Mouse (Mus musculus): ENCODE data around the gene Tspan13. TPM values are rescaled to one million over a fixed set of nuclear protein-coding genes. Genes with fewer than 3 reads are reported as not detected.

The Tspan13 gene
- polyA plus RNA-seq, 1 experiment from 2014 or later = 17.2 TPM

- Histone ChIP-seq H3K4me3 (replicated peaks) (no peak overlapping the region), H3K36me3 (replicated peaks) (no peaks in the 10 kb centered on the region), H3K4me2 (no peak overlapping the region), H3K9me3 (replicated peaks) (no peaks in the 10 kb centered on the region), H3K27ac (replicated peaks) (no peak overlapping the region), H3K27me3 (no peaks in the 10 kb centered on the region), H3K4me1 (replicated peaks) (peaks cover 19% of the 10 kb centered on the region), H3K9ac (no peak overlapping the region)
- 69% methylated on average over 12 of the region's 12 CpGs for WGBS (ENCODE audit: insufficient replicate concordance)
- no peak for ATAC-seq (ENCODE audit: insufficient read depth)
These were observed 11.5 kb downstream of the Tspan13 start for GRCm38 (mm10) chr12:36030660-36031363.

- Histone ChIP-seq H3K27ac (replicated peaks) (no peak overlapping the region), H3K4me1 (replicated peaks) (peaks cover 19% of the 10 kb centered on the region), H3K4me2 (no peak overlapping the region), H3K36me3 (replicated peaks) (no peaks in the 10 kb centered on the region), H3K9me3 (replicated peaks) (no peaks in the 10 kb centered on the region), H3K4me3 (replicated peaks) (no peak overlapping the region), H3K9ac (no peak overlapping the region), H3K27me3 (no peaks in the 10 kb centered on the region)
- ATAC-seq (ENCODE audit: insufficient read depth) = no peak
- 28% methylated on average over 4 of the region's 6 CpGs for WGBS (ENCODE audit: insufficient replicate concordance)
These were observed 12.6 kb downstream of the Tspan13 start for GRCm38 (mm10) chr12:36029687-36030086.

GRCm38 (mm10) chr12:36028968-36029645, 13.2 kb downstream of the Tspan13 start:
- Histone ChIP-seq H3K4me1 (replicated peaks) (peaks cover 19% of the 10 kb centered on the region), H3K27ac (replicated peaks) (no peak overlapping the region), H3K27me3 (no peaks in the 10 kb centered on the region), H3K36me3 (replicated peaks) (no peaks in the 10 kb centered on the region), H3K9me3 (replicated peaks) (no peaks in the 10 kb centered on the region), H3K4me3 (replicated peaks) (no peak overlapping the region), H3K4me2 (no peak overlapping the region), H3K9ac (no peak overlapping the region)
- ATAC-seq (ENCODE audit: insufficient read depth) = no peak
- 31% methylated on average over 5 of the region's 5 CpGs for WGBS (ENCODE audit: insufficient replicate concordance)

- H3K4me1 ChIP-seq (replicated peaks) = peaks cover 19% of the 10 kb centered on the region
- H3K4me2 ChIP-seq = no peak overlapping the region
- no peaks in the 10 kb centered on the region for H3K9me3 ChIP-seq (replicated peaks)
- no peak overlapping the region for H3K4me3 ChIP-seq (replicated peaks)
- ATAC-seq (ENCODE audit: insufficient read depth) = no peak
- H3K27me3 ChIP-seq = no peaks in the 10 kb centered on the region
- H3K9ac ChIP-seq = no peak overlapping the region
- H3K27ac ChIP-seq (replicated peaks) = no peak overlapping the region
- H3K36me3 ChIP-seq (replicated peaks) = no peaks in the 10 kb centered on the region
- WGBS (ENCODE audit: insufficient replicate concordance) = 58% methylated on average over 2 of the region's 2 CpGs
These were observed 15.1 kb downstream of the Tspan13 start for GRCm38 (mm10) chr12:36027171-36027570.

GRCm38 (mm10) chr12:36026126-36026525, 16.2 kb downstream of the Tspan13 start:
- no peak overlapping the region for H3K27ac ChIP-seq (replicated peaks)
- no peaks in the 10 kb centered on the region for H3K27me3 ChIP-seq
- H3K9ac ChIP-seq = no peak overlapping the region
- no peak overlapping the region for H3K4me3 ChIP-seq (replicated peaks)
- no peak overlapping the region for H3K4me2 ChIP-seq
- WGBS (ENCODE audit: insufficient replicate concordance) = 72% methylated on average over 4 of the region's 4 CpGs
- H3K9me3 ChIP-seq (replicated peaks) = no peaks in the 10 kb centered on the region
- H3K4me1 ChIP-seq (replicated peaks) = peaks cover 14% of the 10 kb centered on the region
- ATAC-seq (ENCODE audit: insufficient read depth) = no peak
- H3K36me3 ChIP-seq (replicated peaks) = no peaks in the 10 kb centered on the region

DNA sequence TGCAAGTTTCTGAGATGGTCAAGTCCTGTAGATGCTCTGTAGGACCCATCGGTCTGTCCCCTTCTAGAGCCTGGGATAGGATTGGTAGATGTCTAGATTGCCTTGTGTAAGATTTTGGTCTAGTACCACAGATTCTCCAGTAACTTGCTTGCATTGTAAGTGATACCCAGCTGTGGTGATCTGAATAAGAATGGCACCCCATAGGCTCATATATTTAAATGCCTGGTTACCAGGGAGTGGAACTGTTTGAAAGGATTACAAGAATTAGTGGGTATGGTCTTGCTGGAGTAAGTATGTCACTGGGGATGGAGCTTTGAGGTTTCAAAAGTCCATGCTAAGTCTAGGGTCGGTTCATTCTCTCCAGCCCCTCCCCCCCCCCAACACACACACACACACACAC, 21.6 kb downstream of the Tspan13 start:
- Histone ChIP-seq H3K27ac (replicated peaks) (no peak overlapping the region), H3K4me3 (replicated peaks) (no peak overlapping the region), H3K9me3 (replicated peaks) (no peaks in the 10 kb centered on the region), H3K4me1 (replicated peaks) (no peaks in the 10 kb centered on the region), H3K4me2 (no peak overlapping the region), H3K9ac (no peak overlapping the region), H3K36me3 (replicated peaks) (no peaks in the 10 kb centered on the region), H3K27me3 (no peaks in the 10 kb centered on the region)
- no peak for ATAC-seq (ENCODE audit: insufficient read depth)
- 92% methylated on average over 2 of the region's 2 CpGs for WGBS (ENCODE audit: insufficient replicate concordance)

DNA sequence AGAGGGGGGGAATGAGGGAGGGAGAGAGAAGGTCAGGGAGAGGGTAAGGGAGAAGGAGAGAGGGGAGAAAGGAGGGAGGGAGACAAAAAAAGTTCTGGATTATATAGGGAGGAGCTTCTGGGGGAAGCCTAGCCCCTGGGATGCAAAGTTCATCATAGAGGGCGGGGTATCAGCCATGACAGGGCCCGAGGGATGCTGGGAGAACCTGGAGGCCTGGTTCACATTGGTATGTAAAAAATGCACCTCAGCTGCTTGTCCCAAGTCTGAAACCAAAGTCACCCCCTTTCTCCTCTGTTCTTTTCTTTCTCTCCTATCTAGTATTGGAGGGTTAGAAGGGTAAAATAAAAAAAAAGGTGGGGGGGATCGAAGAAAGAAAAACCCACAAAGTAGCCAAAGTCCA, 22.2 kb downstream of the Tspan13 start:
- H3K36me3 ChIP-seq (replicated peaks) = no peaks in the 10 kb centered on the region
- 76% methylated on average over 3 of the region's 3 CpGs for WGBS (ENCODE audit: insufficient replicate concordance)
- ATAC-seq (ENCODE audit: insufficient read depth) = no peak
- H3K27ac ChIP-seq (replicated peaks) = no peak overlapping the region
- H3K4me1 ChIP-seq (replicated peaks) = no peaks in the 10 kb centered on the region
- H3K9ac ChIP-seq = no peak overlapping the region
- no peaks in the 10 kb centered on the region for H3K9me3 ChIP-seq (replicated peaks)
- H3K27me3 ChIP-seq = no peaks in the 10 kb centered on the region
- no peak overlapping the region for H3K4me3 ChIP-seq (replicated peaks)
- H3K4me2 ChIP-seq = no peak overlapping the region

- no peak for ATAC-seq (ENCODE audit: insufficient read depth)
- no peak overlapping the region for H3K4me2 ChIP-seq
- H3K27ac ChIP-seq (replicated peaks) = no peak overlapping the region
- no peaks in the 10 kb centered on the region for H3K36me3 ChIP-seq (replicated peaks)
- 31% methylated on average over 4 of the region's 4 CpGs for WGBS (ENCODE audit: insufficient replicate concordance)
- no peaks in the 10 kb centered on the region for H3K4me1 ChIP-seq (replicated peaks)
- H3K9ac ChIP-seq = no peak overlapping the region
- no peak overlapping the region for H3K4me3 ChIP-seq (replicated peaks)
- no peaks in the 10 kb centered on the region for H3K9me3 ChIP-seq (replicated peaks)
- no peaks in the 10 kb centered on the region for H3K27me3 ChIP-seq
These were observed 22.7 kb downstream of the Tspan13 start for GRCm38 (mm10) chr12:36019572-36019971.

DNA sequence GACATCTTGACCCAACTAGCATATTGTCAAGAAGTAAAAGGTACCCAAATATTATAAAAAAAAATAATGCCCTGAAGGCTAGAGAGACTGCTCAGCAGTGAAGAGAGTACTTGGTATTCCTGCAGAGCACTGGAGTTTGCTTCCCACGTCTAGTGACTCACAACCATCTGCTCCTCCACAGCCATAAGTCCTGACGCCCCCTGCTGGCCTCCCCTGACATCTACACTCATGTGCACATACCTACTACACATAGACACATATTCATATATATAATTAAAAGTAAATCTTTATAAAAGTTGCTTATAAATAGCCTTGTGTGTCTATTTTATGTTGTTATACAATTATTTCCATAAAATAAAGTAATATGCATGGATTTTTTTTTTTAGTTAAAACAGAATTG, 24.5 kb downstream of the Tspan13 start:
- no peaks in the 10 kb centered on the region for H3K27me3 ChIP-seq
- no peak overlapping the region for H3K4me3 ChIP-seq (replicated peaks)
- no peaks in the 10 kb centered on the region for H3K36me3 ChIP-seq (replicated peaks)
- no peaks in the 10 kb centered on the region for H3K9me3 ChIP-seq (replicated peaks)
- ATAC-seq (ENCODE audit: insufficient read depth) = no peak
- WGBS (ENCODE audit: insufficient replicate concordance) = 60% methylated on average over 2 of the region's 2 CpGs
- H3K4me2 ChIP-seq = no peak overlapping the region
- H3K4me1 ChIP-seq (replicated peaks) = no peaks in the 10 kb centered on the region
- H3K9ac ChIP-seq = no peak overlapping the region
- H3K27ac ChIP-seq (replicated peaks) = no peak overlapping the region

DNA sequence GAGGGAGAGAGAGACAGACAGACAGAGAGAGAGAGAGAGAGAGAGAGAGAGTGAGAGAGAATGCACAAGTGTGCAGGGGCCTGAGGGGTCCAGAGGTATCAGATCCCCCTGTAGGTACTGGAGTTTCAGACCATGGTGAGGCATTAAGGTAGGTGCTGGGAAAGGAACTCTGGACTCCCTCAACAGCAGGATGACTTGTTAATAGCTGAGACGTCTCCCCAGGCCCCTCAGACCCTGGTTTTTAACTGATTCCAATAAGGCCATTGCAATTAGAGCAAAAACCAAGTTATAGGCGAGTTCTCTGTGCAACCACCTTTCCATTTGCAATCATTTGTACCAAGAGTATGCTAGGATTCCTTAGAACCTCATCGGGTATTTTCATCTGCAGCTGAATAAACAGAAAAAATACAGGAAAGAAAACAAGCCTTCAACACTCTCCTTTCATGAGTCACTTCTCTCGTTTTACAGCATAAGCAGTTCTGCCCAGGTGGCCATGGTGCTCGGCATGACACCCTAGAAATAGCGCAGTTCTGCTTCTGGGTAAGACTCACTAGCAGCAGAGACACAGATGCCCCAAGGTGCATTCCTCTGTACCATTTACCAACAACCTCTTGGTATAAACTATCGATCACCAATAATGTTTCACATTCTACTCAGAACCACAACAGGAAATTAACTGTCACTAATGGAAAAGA, 28.9 kb downstream of the Tspan13 start:
- 58% methylated on average over 7 of the region's 7 CpGs for WGBS (ENCODE audit: insufficient replicate concordance)
- H3K9me3 ChIP-seq (replicated peaks) = no peaks in the 10 kb centered on the region
- H3K9ac ChIP-seq = no peak overlapping the region
- H3K27me3 ChIP-seq = no peaks in the 10 kb centered on the region
- H3K36me3 ChIP-seq (replicated peaks) = no peaks in the 10 kb centered on the region
- no peak overlapping the region for H3K4me3 ChIP-seq (replicated peaks)
- H3K4me2 ChIP-seq = no peak overlapping the region
- H3K27ac ChIP-seq (replicated peaks) = no peak overlapping the region
- ATAC-seq (ENCODE audit: insufficient read depth) = no peak
- no peaks in the 10 kb centered on the region for H3K4me1 ChIP-seq (replicated peaks)

- 0 out of 2 replicates have a peak, but pooled peaks cover 6% of the 10 kb centered on the region for H3K4me1 ChIP-seq (replicated peaks)
- H3K27ac ChIP-seq (replicated peaks) = no peak overlapping the region
- H3K36me3 ChIP-seq (replicated peaks) = no peaks in the 10 kb centered on the region
- no peaks in the 10 kb centered on the region for H3K9me3 ChIP-seq (replicated peaks)
- H3K9ac ChIP-seq = no peak overlapping the region
- no peak for ATAC-seq (ENCODE audit: insufficient read depth)
- WGBS (ENCODE audit: insufficient replicate concordance) = 36% methylated on average over 6 of the region's 6 CpGs
- no peak overlapping the region for H3K4me2 ChIP-seq
- H3K27me3 ChIP-seq = no peaks in the 10 kb centered on the region
- no peak overlapping the region for H3K4me3 ChIP-seq (replicated peaks)
These were observed 33.8 kb downstream of the Tspan13 start for GRCm38 (mm10) chr12:36008364-36009047.
